Mouse (Mus musculus): Measurements from ENCODE around the gene Tmprss13. TPM values are rescaled to one million over a fixed set of nuclear protein-coding genes. Genes with fewer than 3 reads are reported as not detected.

Tmprss13 gene
- polyA plus RNA-seq, 1 experiment from 2014 or later, result 0.11 TPM

DNA sequence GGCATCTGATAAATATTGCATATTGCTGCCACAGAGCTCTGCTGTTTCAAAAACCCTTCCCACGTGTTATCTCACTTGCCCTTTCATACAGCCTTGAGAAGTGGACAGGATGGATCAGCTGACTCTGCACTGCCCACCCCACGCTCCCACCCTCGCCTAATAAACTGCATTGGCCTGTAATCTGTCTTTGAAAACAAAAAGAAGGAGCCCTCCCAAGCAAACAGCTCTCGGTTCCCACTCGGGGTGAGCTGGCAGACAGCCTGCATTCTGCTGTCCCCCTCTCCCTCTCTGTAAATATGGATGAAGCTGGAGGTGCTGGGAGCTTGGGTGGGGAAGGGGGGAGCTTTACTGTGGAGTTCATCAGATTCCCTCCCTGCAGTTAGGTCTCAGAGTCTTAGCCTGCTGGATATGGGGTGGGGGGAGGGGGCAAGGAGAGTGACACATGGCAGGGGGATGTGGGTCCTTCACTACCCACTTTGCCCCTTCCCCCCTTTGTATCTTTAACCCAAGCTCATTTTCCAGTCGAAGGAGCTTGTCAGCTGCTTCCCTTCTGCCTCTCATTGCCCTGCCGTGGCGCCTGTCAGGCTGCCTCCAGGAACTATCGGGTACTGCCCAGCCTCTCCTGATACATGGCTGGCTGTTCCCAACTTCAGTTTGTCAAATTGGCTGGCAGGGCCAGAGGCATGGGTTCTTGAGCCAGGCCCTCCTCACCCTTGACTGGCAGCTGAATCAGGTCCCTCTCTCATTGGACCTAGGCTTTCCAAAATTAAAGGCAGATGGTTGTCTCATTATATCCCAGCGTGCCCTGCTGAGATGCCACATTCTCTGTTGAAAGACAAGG is 61.7 kb downstream of the Tmprss13 start:
- H3K27me3 ChIP-seq (ENCODE audit: control insufficient read depth, insufficient read depth, low read length), result no peaks in the 10 kb centered on the region
- H3K36me3 ChIP-seq (ENCODE audit: control insufficient read depth, insufficient read depth, low read length), result no peaks in the 10 kb centered on the region
- no peak overlapping the region for H3K27ac ChIP-seq (ENCODE audit: low read depth, low read length)
- no peak overlapping the region for H3K4me2 ChIP-seq (ENCODE audit: low read depth, low read length, severe bottlenecking)
- 62% methylated on average over 9 of the region's 10 CpGs for WGBS
- H3K9ac ChIP-seq (ENCODE audit: low read length), result no peak overlapping the region
- no peaks in the 10 kb centered on the region for H3K4me1 ChIP-seq (replicated peaks; ENCODE audit: control insufficient read depth, insufficient read depth, low read length)
- ATAC-seq (replicated peaks; ENCODE audit: low FRiP score), result no peak
- DNase-seq (ENCODE audit: low spot score), result no peak
- H3K4me3 ChIP-seq (ENCODE audit: low read depth, low read length), result no peak overlapping the region
- no peaks in the 10 kb centered on the region for H3K9me3 ChIP-seq (ENCODE audit: control insufficient read depth, low read length)

DNA sequence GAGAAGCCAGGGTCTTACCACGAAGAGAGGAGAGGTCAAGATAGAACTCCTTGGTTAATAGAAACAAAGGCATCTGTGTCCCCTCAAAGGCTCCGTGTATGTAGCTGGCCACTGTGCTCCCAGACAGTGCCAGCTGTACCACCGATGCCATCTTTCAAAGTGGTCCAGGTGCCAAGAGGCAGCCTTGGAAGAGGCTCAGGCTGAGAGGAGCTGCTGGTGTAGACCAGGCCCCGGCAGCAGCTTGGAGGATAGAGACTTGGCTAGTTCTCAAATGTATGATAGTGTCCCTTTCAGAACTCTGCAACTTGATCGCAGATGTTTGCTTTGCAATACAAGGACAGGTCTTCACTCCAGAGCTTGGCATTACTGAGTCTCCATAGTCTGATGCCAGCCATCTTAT is 63.4 kb downstream of the Tmprss13 start:
- H3K4me1 ChIP-seq (replicated peaks; ENCODE audit: control insufficient read depth, insufficient read depth, low read length), result no peaks in the 10 kb centered on the region
- no peak overlapping the region for H3K27ac ChIP-seq (ENCODE audit: low read depth, low read length)
- 86% methylated on average over 5 of the region's 5 CpGs for WGBS
- DNase-seq (ENCODE audit: low spot score) (no peak), ATAC-seq (replicated peaks; ENCODE audit: low FRiP score) (no peak)
- no peak overlapping the region for H3K4me3 ChIP-seq (ENCODE audit: low read depth, low read length)
- no peak overlapping the region for H3K9ac ChIP-seq (ENCODE audit: low read length)
- no peaks in the 10 kb centered on the region for H3K9me3 ChIP-seq (ENCODE audit: control insufficient read depth, low read length)
- no peaks in the 10 kb centered on the region for H3K36me3 ChIP-seq (ENCODE audit: control insufficient read depth, insufficient read depth, low read length)
- H3K4me2 ChIP-seq (ENCODE audit: low read depth, low read length, severe bottlenecking), result no peak overlapping the region
- H3K27me3 ChIP-seq (ENCODE audit: control insufficient read depth, insufficient read depth, low read length), result no peaks in the 10 kb centered on the region

DNA sequence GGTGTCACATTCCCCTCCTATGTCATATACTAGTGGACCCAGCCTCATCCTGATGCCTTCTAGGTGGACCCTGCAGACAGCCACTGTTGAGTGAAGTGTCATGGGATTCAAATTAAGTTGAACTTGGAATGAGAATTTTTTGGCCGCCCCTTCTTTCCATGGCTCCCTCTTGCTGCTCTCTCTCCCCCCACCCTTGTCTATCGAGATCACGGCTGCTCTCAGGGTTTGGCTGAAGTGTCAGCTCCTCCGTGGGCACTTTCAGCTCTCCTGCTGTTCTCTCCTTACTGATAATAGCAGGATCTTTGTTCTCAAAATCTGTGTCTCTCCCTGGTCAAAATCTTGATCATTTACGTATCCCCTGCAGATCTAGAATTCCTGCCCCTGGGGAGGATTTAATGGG is 63.9 kb downstream of the Tmprss13 start:
- H3K36me3 ChIP-seq (ENCODE audit: control insufficient read depth, insufficient read depth, low read length), result no peaks in the 10 kb centered on the region
- H3K27ac ChIP-seq (ENCODE audit: low read depth, low read length), result no peak overlapping the region
- ATAC-seq (replicated peaks; ENCODE audit: low FRiP score) (no peak), DNase-seq (ENCODE audit: low spot score) (no peak)
- no peaks in the 10 kb centered on the region for H3K27me3 ChIP-seq (ENCODE audit: control insufficient read depth, insufficient read depth, low read length)
- 87% methylated on average over 5 of the region's 5 CpGs for WGBS
- H3K9ac ChIP-seq (ENCODE audit: low read length), result no peak overlapping the region
- H3K4me2 ChIP-seq (ENCODE audit: low read depth, low read length, severe bottlenecking), result no peak overlapping the region
- H3K9me3 ChIP-seq (ENCODE audit: control insufficient read depth, low read length), result no peaks in the 10 kb centered on the region
- no peaks in the 10 kb centered on the region for H3K4me1 ChIP-seq (replicated peaks; ENCODE audit: control insufficient read depth, insufficient read depth, low read length)
- no peak overlapping the region for H3K4me3 ChIP-seq (ENCODE audit: low read depth, low read length)

DNA sequence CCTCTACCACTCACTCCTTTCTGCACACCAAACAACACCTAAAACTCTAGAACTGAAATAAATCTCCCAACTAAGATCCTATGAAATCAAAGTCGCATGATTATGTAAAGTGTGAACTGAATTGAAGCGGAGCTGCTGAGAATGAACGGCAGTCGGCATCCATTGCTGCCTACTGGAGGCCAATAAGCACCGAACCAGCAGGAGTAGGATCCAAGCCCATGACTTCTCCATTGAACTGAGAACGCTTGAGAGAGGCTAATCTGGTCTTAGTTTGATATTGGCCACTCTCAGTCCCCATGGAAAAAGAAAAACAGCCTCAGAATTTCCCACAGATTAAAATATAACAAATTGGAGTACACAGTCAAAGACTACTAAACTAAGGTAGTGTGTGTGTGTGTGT is 65.0 kb downstream of the Tmprss13 start:
- H3K27me3 ChIP-seq (ENCODE audit: control insufficient read depth, insufficient read depth, low read length), result no peaks in the 10 kb centered on the region
- no peak overlapping the region for H3K4me3 ChIP-seq (ENCODE audit: low read depth, low read length)
- H3K4me2 ChIP-seq (ENCODE audit: low read depth, low read length, severe bottlenecking), result no peak overlapping the region
- no peak overlapping the region for H3K27ac ChIP-seq (ENCODE audit: low read depth, low read length)
- no peaks in the 10 kb centered on the region for H3K36me3 ChIP-seq (ENCODE audit: control insufficient read depth, insufficient read depth, low read length)
- ATAC-seq (replicated peaks; ENCODE audit: low FRiP score), result no peak
- 95% methylated on average over 6 of the region's 6 CpGs for WGBS
- no peaks in the 10 kb centered on the region for H3K9me3 ChIP-seq (ENCODE audit: control insufficient read depth, low read length)
- no peak overlapping the region for H3K9ac ChIP-seq (ENCODE audit: low read length)
- H3K4me1 ChIP-seq (replicated peaks; ENCODE audit: control insufficient read depth, insufficient read depth, low read length), result no peaks in the 10 kb centered on the region
- no peak for DNase-seq (ENCODE audit: low spot score)

DNA sequence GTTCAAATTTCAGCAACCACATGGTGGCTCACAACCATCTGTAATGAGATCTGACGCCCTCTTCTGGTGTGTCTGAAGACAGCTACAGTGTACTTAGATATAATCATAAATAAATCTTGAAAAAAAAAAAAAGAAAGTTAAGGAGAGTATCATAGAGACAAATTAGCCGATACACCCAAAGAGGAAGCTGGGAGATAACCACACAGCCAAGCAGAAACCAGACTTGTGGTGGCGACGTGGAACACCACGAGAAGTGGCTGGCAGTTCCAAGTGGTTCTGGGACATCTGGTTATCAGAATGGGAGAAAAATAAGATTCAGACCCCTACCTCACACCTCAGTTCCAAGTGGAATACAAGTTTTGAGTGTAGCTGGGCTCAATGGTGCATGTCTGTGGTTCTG is 67.8 kb downstream of the Tmprss13 start:
- WGBS, result 90% methylated on average over 5 of the region's 5 CpGs

DNA sequence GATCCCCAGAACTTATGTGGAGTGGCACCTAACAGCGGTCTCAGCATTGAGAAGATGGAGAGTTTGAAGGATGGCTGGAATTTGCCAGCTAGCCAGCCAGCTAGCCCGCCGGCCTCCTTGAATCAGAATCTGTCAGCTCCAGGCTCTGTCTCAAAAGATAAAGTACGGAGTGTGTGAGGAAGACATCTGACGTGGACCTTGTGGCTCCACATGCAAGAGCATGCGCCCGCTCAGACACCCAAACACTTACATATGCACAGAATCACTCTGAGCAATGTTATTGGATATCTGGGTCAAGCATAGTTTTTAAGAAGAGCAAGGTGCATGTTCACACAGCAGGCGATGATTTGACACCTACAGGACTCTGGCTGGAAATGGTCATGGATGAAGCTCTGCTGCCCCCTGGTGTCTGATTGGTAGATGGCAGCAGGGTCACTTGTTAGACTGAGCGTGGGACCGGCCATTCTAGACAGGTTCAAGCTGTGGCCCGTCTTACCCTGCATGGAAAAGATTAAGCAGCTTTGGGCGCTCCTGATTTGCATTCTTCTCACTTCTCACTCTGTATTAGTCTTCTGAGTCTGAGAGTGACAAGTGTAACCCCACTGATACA is 69.6 kb downstream of the Tmprss13 start:
- H3K36me3 ChIP-seq (ENCODE audit: control insufficient read depth, insufficient read depth, low read length), result no peaks in the 10 kb centered on the region; the same call in 1 of the 2 replicates
- WGBS, result 47% methylated on average over 12 of the region's 12 CpGs
- no peaks in the 10 kb centered on the region for H3K9me3 ChIP-seq (ENCODE audit: control insufficient read depth, low read length)
- H3K27ac ChIP-seq (ENCODE audit: low read depth, low read length), result no peak overlapping the region
- H3K4me1 ChIP-seq (replicated peaks; ENCODE audit: control insufficient read depth, insufficient read depth, low read length), result no peaks in the 10 kb centered on the region
- no peak overlapping the region for H3K9ac ChIP-seq (ENCODE audit: low read length)
- ATAC-seq (replicated peaks; ENCODE audit: low FRiP score) (0 out of 2 replicates have a peak, but pooled peaks have one; percentile 10), DNase-seq (ENCODE audit: low spot score) (peak; percentile 90)
- no peaks in the 10 kb centered on the region for H3K27me3 ChIP-seq (ENCODE audit: control insufficient read depth, insufficient read depth, low read length)
- H3K4me2 ChIP-seq (ENCODE audit: low read depth, low read length, severe bottlenecking), result no peak overlapping the region
- no peak overlapping the region for H3K4me3 ChIP-seq (ENCODE audit: low read depth, low read length)

More for the DNA sequence above, 67.8 kb downstream of the Tmprss13 start:
- Histone ChIP-seq H3K4me1 (replicated peaks; ENCODE audit: control insufficient read depth, insufficient read depth, low read length) (no peaks in the 10 kb centered on the region), H3K4me2 (ENCODE audit: low read depth, low read length, severe bottlenecking) (no peak overlapping the region), H3K27ac (ENCODE audit: low read depth, low read length) (no peak overlapping the region), H3K27me3 (ENCODE audit: control insufficient read depth, insufficient read depth, low read length) (no peaks in the 10 kb centered on the region), H3K36me3 (ENCODE audit: control insufficient read depth, insufficient read depth, low read length) (no peaks in the 10 kb centered on the region; the same call in 1 of the 2 replicates), H3K9me3 (ENCODE audit: control insufficient read depth, low read length) (no peaks in the 10 kb centered on the region), H3K4me3 (ENCODE audit: low read depth, low read length) (no peak overlapping the region), H3K9ac (ENCODE audit: low read length) (no peak overlapping the region)
- ATAC-seq (replicated peaks; ENCODE audit: low FRiP score) (no peak), DNase-seq (ENCODE audit: low spot score) (no peak)

DNA sequence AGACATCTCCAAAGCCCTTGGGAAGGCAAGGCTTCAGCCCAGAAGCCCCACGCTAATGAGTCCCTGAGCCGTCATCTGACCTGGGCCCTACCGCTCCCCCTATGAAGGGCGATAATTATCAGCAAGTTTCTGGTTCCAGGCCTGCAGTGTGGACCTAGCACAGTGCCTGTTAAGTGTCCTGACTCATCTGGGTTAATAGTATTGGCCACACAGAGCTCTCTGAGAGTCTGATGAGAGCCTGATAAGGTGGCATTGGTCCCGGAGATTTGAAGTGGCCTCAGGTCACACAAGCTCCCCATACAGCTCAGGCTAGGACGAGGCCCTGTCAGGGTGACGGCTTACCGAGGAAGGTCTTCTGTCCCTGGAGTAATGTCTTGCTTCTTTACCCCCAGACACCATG is 70.7 kb downstream of the Tmprss13 start:
- H3K36me3 ChIP-seq (ENCODE audit: control insufficient read depth, insufficient read depth, low read length), result no peaks in the 10 kb centered on the region; the same call in 1 of the 2 replicates
- no peak overlapping the region for H3K27ac ChIP-seq (ENCODE audit: low read depth, low read length)
- no peak for DNase-seq (ENCODE audit: low spot score)
- no peaks in the 10 kb centered on the region for H3K9me3 ChIP-seq (ENCODE audit: control insufficient read depth, low read length)
- H3K4me3 ChIP-seq (ENCODE audit: low read depth, low read length), result no peak overlapping the region
- H3K4me2 ChIP-seq (ENCODE audit: low read depth, low read length, severe bottlenecking), result no peak overlapping the region
- ATAC-seq (replicated peaks; ENCODE audit: low FRiP score), result no peak
- no peak overlapping the region for H3K9ac ChIP-seq (ENCODE audit: low read length)
- H3K4me1 ChIP-seq (replicated peaks; ENCODE audit: control insufficient read depth, insufficient read depth, low read length), result no peaks in the 10 kb centered on the region
- 95% methylated on average over 8 of the region's 8 CpGs for WGBS
- H3K27me3 ChIP-seq (ENCODE audit: control insufficient read depth, insufficient read depth, low read length), result no peaks in the 10 kb centered on the region

DNA sequence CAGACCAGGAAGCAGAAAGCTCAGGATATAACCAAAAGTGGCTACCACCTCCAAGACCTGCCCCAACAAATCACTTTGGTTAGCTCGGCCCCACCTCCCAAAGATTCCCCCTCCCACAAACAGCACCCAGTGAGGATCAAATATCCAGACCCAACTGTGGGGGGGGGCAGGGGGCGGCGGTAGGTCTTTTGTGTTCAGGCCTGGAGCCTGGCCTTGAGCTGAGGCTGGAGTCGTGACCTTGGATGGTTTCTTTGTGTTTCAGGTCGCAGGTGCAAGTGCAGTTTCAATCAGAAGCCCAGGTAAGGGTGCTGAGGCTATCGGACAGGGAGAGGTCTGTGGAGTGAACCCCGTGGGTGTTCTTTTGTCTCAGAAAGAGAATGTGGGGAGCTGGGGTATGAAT is 72.4 kb downstream of the Tmprss13 start:
- Histone ChIP-seq H3K4me2 (ENCODE audit: low read depth, low read length, severe bottlenecking) (no peak overlapping the region), H3K4me3 (ENCODE audit: low read depth, low read length) (no peak overlapping the region), H3K27ac (ENCODE audit: low read depth, low read length) (no peak overlapping the region), H3K27me3 (ENCODE audit: control insufficient read depth, insufficient read depth, low read length) (no peaks in the 10 kb centered on the region), H3K9me3 (ENCODE audit: control insufficient read depth, low read length) (no peaks in the 10 kb centered on the region), H3K36me3 (ENCODE audit: control insufficient read depth, insufficient read depth, low read length) (no peaks in the 10 kb centered on the region; the same call in 1 of the 2 replicates), H3K9ac (ENCODE audit: low read length) (no peak overlapping the region), H3K4me1 (replicated peaks; ENCODE audit: control insufficient read depth, insufficient read depth, low read length) (no peaks in the 10 kb centered on the region)
- ATAC-seq (replicated peaks; ENCODE audit: low FRiP score) (no peak), DNase-seq (ENCODE audit: low spot score) (no peak)
- WGBS, result 85% methylated on average over 7 of the region's 7 CpGs
